Mouse (Mus musculus) kidney, adult 2 months (tissue): Measurements from ENCODE around the gene Dcdc2b. TPM values are rescaled to one million over a fixed set of nuclear protein-coding genes. Genes with fewer than 3 reads are reported as not detected.

Experiments
- DNase-seq: peaks from one replicate; pipeline ENCODE4 v3.0.0; 2021
- H3K27ac ChIP-seq: fragments of 200-500 bp; 2 replicates; pipeline ENCODE4 v1.5.1; 2012; ENCODE audit warnings: low read depth, low read length, control low read depth, inconsistent platforms; ENCODE audit not compliant: insufficient read depth
- H3K27me3 ChIP-seq: fragments of 200-500 bp; replicated peaks from 2 replicates; pipeline ENCODE4 v1.6.1; 2012; ENCODE audit warnings: mild to moderate bottlenecking, moderate library complexity, low read length, inconsistent platforms; ENCODE audit not compliant: control insufficient read depth, insufficient read depth
- H3K36me3 ChIP-seq: fragments of 200-500 bp; 2 replicates; pipeline ENCODE4 v1.6.1; 2012; ENCODE audit warnings: mild to moderate bottlenecking, moderate library complexity, low read length, inconsistent platforms; ENCODE audit not compliant: control insufficient read depth, insufficient read depth
- H3K4me1 ChIP-seq: fragments of 200-500 bp; 2 replicates; pipeline ENCODE4 v1.6.1; 2011; ENCODE audit warnings: low read length; ENCODE audit not compliant: control insufficient read depth, insufficient read depth
- H3K4me3 ChIP-seq: fragments of 200-500 bp; 2 replicates; pipeline ENCODE4 v1.5.1; 2011; ENCODE audit warnings: mild to moderate bottlenecking, low read depth, low read length, control low read depth; ENCODE audit not compliant: insufficient read depth
- CTCF ChIP-seq: fragments of 200-500 bp; conservative IDR thresholded peaks from 2 replicates; pipeline ENCODE4 v1.5.1; 2011; ENCODE audit warnings: low read depth, mild to moderate bottlenecking, control low read depth, low read length, moderate library complexity, mixed read lengths; ENCODE audit not compliant: insufficient read depth, insufficient read length
- POLR2A ChIP-seq: fragments of 200-500 bp; IDR thresholded peaks from one replicate; pipeline ENCODE4 v1.6.1; 2011; ENCODE audit warnings: low read depth, low read length, control low read depth
- WGBS: fragments of 180-500 bp; shearing (Covaris S2); methylation state at CpG from one replicate; pipeline ENCODE4 v1.1.7; 2018; 5-methylcytosine and 5-hydroxymethylcytosine counted together
- polyA plus RNA-seq: library from polyadenylated mRNA; depleted of rRNA; stranded (reverse); fragments of >200 nt; gene quantifications from 2 replicates; pipeline ENCODE4 v1.2.3, GENCODE M21; 2012

Dcdc2b gene
- polyA plus RNA-seq, 1 experiment: 2.2 TPM

GRCm38 (mm10) chr4:129577688-129578087 lies 36.4 kb downstream of the Dcdc2b start:
- Histone ChIP-seq H3K27me3 (no peaks in the 10 kb centered on the region), H3K4me1 (no peaks in the 10 kb centered on the region), H3K4me3 (peak overlapping the region; percentile 64), H3K27ac (peak overlapping the region; percentile 94), H3K36me3 (no peaks in the 10 kb centered on the region)
- TF ChIP-seq POLR2A: no peak
- no peak for TF ChIP-seq CTCF
- DNase-seq: no peak
- WGBS: 69% methylated on average over 7 of the region's 7 CpGs

DNA sequence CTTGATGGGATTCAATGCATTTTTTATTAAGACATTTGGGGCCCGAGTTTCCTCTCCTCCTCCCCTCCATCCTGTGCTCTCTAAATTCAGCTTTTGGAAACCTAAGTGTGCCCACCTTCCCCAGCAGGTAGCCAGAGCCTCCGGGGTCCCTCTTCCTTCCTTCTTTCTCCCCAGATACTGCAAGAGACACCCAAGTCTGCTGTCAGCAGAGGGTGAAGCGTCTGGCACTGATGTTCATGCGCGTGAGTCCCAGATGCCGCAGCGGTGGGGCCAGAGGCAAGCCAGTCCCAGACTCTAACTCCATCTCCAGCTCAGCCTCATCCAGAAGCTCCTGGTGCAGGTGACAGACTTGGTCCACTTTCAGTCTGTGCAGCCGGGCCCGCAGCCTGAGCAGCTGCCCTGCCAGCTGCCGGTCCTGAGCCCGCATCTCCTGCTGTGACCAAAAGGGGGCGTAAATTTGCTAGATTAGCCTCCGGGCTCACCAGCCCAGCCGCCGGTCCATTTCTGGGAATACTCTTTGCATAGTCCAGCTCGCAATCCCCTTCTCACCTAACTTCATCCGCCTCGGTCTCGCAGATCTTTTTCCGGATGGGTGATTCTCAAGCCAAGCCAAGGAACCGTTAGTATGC lies 37.1 kb downstream of the Dcdc2b start:
- no peaks in the 10 kb centered on the region for H3K4me1 ChIP-seq
- peak; percentile 85 for DNase-seq
- H3K36me3 ChIP-seq: no peaks in the 10 kb centered on the region
- H3K27ac ChIP-seq: peak overlapping the region; percentile 51
- H3K27me3 ChIP-seq: no peaks in the 10 kb centered on the region
- TF ChIP-seq CTCF (peak; percentile 75), POLR2A (no peak)
- 19% methylated on average over 21 of the region's 21 CpGs for WGBS
- H3K4me3 ChIP-seq: peak overlapping the region; percentile 30

DNA sequence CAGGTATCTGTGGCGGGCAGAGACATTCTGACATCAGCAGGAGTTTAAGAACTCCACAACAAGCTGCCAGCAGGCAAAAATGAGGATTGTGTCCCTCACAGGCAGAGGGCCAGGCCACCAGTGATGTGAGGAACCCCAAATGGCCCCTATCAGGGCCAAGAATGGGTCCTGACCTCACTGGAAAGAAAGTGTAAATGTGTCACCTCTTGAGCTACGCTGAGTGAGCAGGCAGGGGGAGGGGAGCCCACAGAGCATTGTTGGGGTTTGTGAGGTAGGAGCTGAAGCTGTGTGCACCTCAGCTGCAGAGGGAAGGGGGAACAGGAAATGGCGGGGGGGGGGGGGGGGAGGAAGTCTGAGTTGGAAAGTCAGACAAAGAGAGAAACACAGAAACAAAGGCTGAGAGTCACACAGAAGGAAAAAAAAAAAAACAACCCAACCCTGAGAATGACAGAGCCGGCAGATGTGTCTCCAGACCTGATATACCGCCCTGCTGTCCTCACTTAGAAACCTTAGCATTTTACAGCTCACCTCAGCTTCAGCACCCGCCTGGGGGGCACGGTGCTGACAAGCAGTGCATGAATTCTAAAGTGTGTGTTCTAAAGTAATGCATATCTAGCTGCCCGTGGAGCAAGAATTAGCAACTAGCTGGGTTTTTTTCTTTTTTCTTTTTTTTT lies 38.7 kb downstream of the Dcdc2b start:
- TF ChIP-seq POLR2A (no peak), CTCF (no peak)
- Histone ChIP-seq H3K4me3 (no peak overlapping the region), H3K27me3 (no peaks in the 10 kb centered on the region), H3K4me1 (no peaks in the 10 kb centered on the region), H3K27ac (no peak overlapping the region), H3K36me3 (no peaks in the 10 kb centered on the region)
- DNase-seq: peak; percentile 33
- WGBS: 32% methylated on average over 7 of the region's 8 CpGs

DNA sequence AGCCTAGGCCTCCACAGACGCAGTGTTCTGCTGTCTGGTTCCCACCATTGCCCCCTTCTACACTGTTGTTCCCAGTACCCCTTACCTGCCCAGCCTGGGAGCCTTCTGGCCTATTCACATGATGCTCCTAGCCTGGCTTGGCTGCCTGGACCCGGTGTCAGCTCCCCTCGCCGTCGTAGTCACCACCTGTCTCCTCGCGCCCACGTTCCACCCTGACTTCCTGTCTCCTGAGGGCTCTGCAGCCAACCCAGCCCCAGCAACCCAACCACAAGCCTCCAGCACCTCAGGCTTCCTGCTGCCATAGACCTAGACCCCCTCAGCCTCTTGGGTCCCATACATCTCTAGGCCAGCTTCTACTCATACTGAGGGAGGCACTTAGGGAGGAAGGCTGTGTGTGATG lies 40.6 kb downstream of the Dcdc2b start, which contains the start of gene Lck:
TSS of gene Lck (minus strand) at position 212 of the 400 bp plus-strand sequence.
- no peaks in the 10 kb centered on the region for H3K4me1 ChIP-seq

GRCm38 (mm10) chr4:129573093-129573370 lies 41.0 kb downstream of the Dcdc2b start:
- TF ChIP-seq POLR2A: no peak
- no peak for TF ChIP-seq CTCF
- 85% methylated on average over 4 of the region's 4 CpGs for WGBS
- H3K4me3 ChIP-seq: no peak overlapping the region
- peak overlapping the region; percentile 47 for H3K27ac ChIP-seq
- no peak for DNase-seq
- no peaks in the 10 kb centered on the region for H3K27me3 ChIP-seq
- no peaks in the 10 kb centered on the region for H3K36me3 ChIP-seq
- no peaks in the 10 kb centered on the region for H3K4me1 ChIP-seq

More for the DNA sequence above, 40.6 kb downstream of the Dcdc2b start, which contains the start of gene Lck:
- peak within 1 kb of the TSS; percentile 79 for H3K27ac ChIP-seq
- no peak within 1 kb of the TSS for H3K4me3 ChIP-seq
- 80% methylated on average over 8 of the region's 8 CpGs for WGBS
- H3K36me3 ChIP-seq: no peaks in the 10 kb centered on the region
- no peak for DNase-seq
- TF ChIP-seq POLR2A (no peak), CTCF (no peak)
- no peaks in the 10 kb centered on the region for H3K27me3 ChIP-seq

DNA sequence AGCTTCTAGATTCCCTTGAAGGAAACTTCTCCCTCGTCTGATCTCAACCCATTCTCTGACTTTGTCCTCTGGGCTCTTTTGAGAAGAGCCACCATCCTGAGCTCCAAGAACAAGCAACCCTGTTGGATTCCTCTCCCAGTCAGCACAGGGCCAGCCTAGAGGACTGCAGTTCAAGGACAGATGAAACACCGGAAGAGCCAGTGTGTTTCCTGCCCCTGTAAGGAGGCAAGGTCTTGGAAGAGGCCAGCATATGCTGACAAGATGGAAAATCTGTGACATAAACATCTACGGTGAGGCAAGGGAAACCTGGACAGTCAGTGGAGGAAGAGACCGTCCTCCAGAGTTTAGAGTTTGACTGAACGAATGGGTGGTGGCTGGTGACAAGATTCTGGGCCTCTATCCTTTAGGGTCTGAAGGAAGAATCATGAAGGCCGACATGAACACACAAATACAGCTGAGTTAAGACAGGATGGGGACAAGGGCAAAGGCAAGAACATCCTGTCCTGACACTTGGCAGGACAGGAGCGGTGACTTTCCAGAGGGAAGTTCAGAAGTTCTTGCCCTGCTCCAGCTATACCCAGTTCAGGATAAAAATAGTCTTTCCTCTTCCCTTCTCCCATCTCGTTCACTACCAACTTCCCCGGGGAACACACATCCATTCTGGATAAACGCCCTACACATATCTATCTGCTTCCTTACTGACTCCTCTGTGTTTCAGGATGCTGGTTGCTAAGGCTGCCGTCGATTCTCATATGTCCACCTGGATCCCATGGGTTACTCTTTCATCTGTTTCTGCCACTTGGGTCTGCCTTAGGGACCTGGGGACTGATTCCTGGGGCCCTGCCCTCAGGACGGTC lies 41.6 kb downstream of the Dcdc2b start:
- no peak overlapping the region for H3K4me3 ChIP-seq
- no peaks in the 10 kb centered on the region for H3K4me1 ChIP-seq
- peak overlapping the region; percentile 79 for H3K27ac ChIP-seq
- no peaks in the 10 kb centered on the region for H3K27me3 ChIP-seq
- TF ChIP-seq POLR2A (no peak), CTCF (no peak)
- 67% methylated on average over 13 of the region's 13 CpGs for WGBS
- H3K36me3 ChIP-seq: no peaks in the 10 kb centered on the region
- DNase-seq: peak; percentile 68

DNA sequence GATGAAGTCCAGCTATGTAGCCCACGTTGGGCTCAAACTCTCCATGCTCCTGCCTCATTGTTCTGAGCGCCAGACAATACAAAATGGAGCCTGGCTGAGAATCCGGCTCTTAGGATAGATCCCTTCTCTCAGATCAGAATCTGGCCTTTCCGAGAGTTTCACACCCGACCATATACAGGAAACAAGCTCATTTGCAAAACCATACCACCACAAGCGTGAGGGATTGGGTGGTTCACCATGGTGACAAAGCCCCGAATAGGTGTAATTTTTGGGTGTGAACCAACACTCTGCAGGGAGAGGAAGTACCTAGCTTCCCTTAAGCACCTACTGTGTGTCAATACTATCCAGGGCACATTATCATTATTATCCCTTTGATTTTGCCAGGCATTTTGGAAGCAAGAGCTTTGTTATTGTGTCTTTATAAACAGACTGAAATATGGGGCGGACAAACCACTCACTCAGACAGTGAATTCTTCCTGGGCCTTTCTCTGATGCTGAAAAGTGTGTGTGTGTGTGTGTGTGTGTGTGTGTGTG lies 42.4 kb downstream of the Dcdc2b start:
- Histone ChIP-seq H3K4me3 (no peak overlapping the region), H3K27ac (peak overlapping the region; percentile 79), H3K27me3 (no peaks in the 10 kb centered on the region), H3K4me1 (no peaks in the 10 kb centered on the region), H3K36me3 (no peaks in the 10 kb centered on the region)
- no peak for TF ChIP-seq POLR2A
- no peak for TF ChIP-seq CTCF
- no peak for DNase-seq
- 85% methylated on average over 8 of the region's 8 CpGs for WGBS
